Mouse (Mus musculus): ENCODE results near the gene Dusp6.

DNA sequence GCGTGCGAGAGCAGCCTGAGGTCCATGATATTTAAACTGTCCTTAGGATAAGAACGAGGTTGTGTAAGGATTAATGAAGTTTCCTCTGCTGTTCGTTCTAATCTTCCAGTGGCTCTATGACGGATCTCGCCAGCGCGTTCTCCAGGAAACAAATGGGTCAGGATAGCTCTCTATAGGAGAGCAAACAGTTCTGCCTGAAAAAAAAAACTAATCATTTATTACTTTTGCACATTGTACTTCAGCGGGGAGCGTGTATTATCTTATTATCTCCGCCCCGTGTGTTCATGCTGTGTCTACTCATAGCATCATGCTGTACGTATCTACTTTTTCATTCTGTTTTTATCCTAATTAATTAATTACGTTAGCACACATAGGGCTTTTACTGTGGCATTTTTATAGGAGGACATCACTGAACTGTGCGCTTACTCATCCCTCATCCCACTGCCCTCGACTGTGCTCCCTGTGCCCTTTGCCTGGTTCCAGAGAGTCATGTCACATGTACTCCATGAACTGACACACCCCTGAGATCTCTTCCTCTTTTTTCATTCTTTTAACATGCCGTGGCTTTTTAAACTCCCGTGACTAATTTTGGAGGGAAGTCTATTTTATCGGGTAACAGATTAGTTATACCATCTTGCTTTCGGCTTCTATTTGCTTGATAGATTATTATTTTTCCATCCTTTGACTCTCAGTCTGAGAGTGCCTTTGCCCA lies 16.1 kb upstream of the Dusp6 start:
- no peak for TF ChIP-seq ZNF384 (IDR thresholded peaks at IDR 0.05; ENCODE audit: low read depth, low read length)
- TF ChIP-seq CHD2 (IDR thresholded peaks at IDR 0.05; ENCODE audit: low read depth, low read length) = no peak

Data from ES-E14 (cell line).